Mouse (Mus musculus): ENCODE results near the gene Pxn. TPM values are rescaled to one million over a fixed set of nuclear protein-coding genes. Genes with fewer than 3 reads are reported as not detected.

Gene Pxn
- total RNA-seq, 1 experiment, result 29.4 TPM

DNA sequence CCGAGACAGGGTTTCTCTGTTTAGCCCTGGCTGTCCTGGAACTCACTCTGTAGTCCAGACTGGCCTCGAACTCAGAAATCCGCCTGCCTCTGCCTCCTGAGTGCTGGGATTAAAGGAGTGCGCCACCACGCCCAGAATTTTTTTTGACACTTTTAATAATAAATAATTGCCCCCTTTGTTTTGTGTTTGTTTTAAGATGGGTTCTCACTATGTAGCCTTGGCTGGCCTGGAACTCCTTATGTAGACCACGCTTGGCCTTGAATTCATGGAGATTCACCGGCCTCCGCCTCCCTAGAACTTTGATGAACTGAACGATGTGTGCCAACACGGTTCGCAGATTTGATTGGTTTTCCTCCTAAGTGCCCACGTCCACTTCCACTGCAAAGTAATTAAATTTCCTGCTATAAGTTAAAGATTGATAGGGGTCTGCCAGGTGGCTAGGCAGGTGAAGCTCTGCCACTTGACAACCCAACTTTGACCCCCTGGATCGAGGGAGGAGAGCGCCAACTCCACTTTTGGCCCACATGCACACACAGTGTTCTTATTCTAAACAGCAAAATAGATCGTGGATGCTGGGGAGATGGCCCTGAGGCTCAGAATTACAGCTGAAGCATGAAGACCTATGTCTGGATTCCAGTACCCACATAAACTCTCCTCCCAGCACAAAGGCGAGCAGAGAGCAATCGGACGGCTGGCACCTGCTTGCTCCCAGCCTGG lies 20.8 kb upstream of the Pxn start:
- TF ChIP-seq HCFC1 (IDR thresholded peaks at IDR 0.05; ENCODE audit: borderline replicate concordance, insufficient read depth, low read length), result no peak
- TF ChIP-seq MAFK (IDR thresholded peaks at IDR 0.05; ENCODE audit: insufficient read depth, low read depth, low read length), result no peak
- TF ChIP-seq CHD2 (IDR thresholded peaks at IDR 0.05; ENCODE audit: low read depth, low read length), result no peak
- TF ChIP-seq ZNF384 (IDR thresholded peaks at IDR 0.05; ENCODE audit: low read depth, low read length), result no peak
- no peak for TF ChIP-seq ZC3H11A (IDR thresholded peaks at IDR 0.05; ENCODE audit: borderline replicate concordance, low read depth, low read length)
- in situ Hi-C loops (cut with MboI; ENCODE audit: low sequenced_read_pairs in 2 of 2, unreplicated experiment in 2 of 2), result no loop called here
- no peak overlapping the region for H3K4me3 ChIP-seq (ENCODE audit: insufficient read depth in 1 of 2, low read depth in 1 of 2, low read length in 2 of 2, poor library complexity in 1 of 2, severe bottlenecking in 1 of 2)
- no peak for DNase-seq (ENCODE audit: low read depth, low spot score)
- H3K4me1 ChIP-seq (ENCODE audit: control insufficient read depth in 2 of 2, insufficient read depth in 2 of 2, low read length in 2 of 2, poor library complexity in 1 of 2), result peaks cover 0 to 10% of the 10 kb centered on the region in 2 experiments; a peak in 2 of 4 replicates
- no peak overlapping the region for H3K9ac ChIP-seq (ENCODE audit: insufficient read depth, low read depth, low read length, poor library complexity, severe bottlenecking)
- no peaks in the 10 kb centered on the region for H3K36me3 ChIP-seq (ENCODE audit: control insufficient read depth, insufficient read depth, low read length, poor library complexity, severe bottlenecking)
- H3K27ac ChIP-seq (ENCODE audit: insufficient read depth, low read depth, low read length, poor library complexity, severe bottlenecking), result no peak overlapping the region
- H3K9me3 ChIP-seq (ENCODE audit: control insufficient read depth, insufficient read depth, low read depth, low read length), result no peaks in the 10 kb centered on the region

DNA sequence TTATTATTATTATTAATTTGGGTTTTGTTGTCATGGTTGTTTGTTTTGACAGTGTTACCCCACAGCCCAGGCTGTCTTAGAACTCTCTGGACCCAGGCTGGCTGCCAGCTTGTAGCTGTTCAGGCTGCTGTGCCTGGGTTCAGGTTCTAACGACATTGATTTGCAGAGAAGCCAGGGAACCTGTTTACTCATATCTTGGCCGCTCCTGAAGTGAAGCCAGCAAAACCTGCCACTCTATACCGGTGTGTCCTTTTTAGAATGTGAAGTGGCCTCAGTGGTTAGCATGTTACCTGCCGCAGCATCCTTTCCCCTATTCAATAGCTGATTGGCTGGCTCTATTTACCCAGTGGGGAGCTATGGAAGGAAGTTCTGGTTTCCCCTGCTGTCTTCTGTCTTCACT lies 19.8 kb upstream of the Pxn start:
- Histone ChIP-seq H3K36me3 (ENCODE audit: control insufficient read depth, insufficient read depth, low read length, poor library complexity, severe bottlenecking) (no peaks in the 10 kb centered on the region), H3K9ac (ENCODE audit: insufficient read depth, low read depth, low read length, poor library complexity, severe bottlenecking) (no peak overlapping the region), H3K4me3 (ENCODE audit: insufficient read depth in 1 of 2, low read depth in 1 of 2, low read length in 2 of 2, poor library complexity in 1 of 2, severe bottlenecking in 1 of 2) (no peak overlapping the region), H3K9me3 (ENCODE audit: control insufficient read depth, insufficient read depth, low read depth, low read length) (no peaks in the 10 kb centered on the region), H3K4me1 (ENCODE audit: control insufficient read depth in 2 of 2, insufficient read depth in 2 of 2, low read length in 2 of 2, poor library complexity in 1 of 2) (peaks cover 0 to 10% of the 10 kb centered on the region in 2 experiments; a peak in 2 of 4 replicates), H3K27ac (ENCODE audit: insufficient read depth, low read depth, low read length, poor library complexity, severe bottlenecking) (no peak overlapping the region)
- in situ Hi-C loops (cut with MboI; ENCODE audit: low sequenced_read_pairs in 2 of 2, unreplicated experiment in 2 of 2), result no loop called here
- TF ChIP-seq CHD2 (IDR thresholded peaks at IDR 0.05; ENCODE audit: low read depth, low read length) (no peak), ZNF384 (IDR thresholded peaks at IDR 0.05; ENCODE audit: low read depth, low read length) (no peak), ZC3H11A (IDR thresholded peaks at IDR 0.05; ENCODE audit: borderline replicate concordance, low read depth, low read length) (no peak), MAFK (IDR thresholded peaks at IDR 0.05; ENCODE audit: insufficient read depth, low read depth, low read length) (no peak), HCFC1 (IDR thresholded peaks at IDR 0.05; ENCODE audit: borderline replicate concordance, insufficient read depth, low read length) (no peak)
- DNase-seq (ENCODE audit: low read depth, low spot score), result no peak

DNA sequence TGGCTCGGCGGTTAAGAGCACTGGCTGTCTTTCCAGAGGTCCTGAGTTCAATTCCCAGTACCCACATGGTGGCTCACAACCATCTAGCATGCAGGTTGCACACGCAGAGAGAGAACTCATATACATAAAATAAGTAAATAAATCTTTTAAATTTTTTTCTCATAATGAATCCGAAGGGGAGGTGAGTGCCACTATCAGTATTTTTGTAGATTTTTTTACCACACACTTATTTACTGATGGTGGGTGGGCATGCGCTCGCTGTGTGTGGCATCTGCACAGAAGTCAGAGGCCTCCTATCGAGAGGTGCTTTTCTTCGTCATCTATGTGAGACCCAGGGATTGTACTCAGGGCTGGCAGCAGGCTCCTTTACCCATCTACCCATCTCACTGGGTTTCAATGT lies 19.1 kb upstream of the Pxn start:
- Histone ChIP-seq H3K36me3 (ENCODE audit: control insufficient read depth, insufficient read depth, low read length, poor library complexity, severe bottlenecking) (no peaks in the 10 kb centered on the region), H3K4me1 (ENCODE audit: control insufficient read depth in 2 of 2, insufficient read depth in 2 of 2, low read length in 2 of 2, poor library complexity in 1 of 2) (peaks cover 0 to 12% of the 10 kb centered on the region in 2 experiments; a peak in 2 of 4 replicates), H3K9me3 (ENCODE audit: control insufficient read depth, insufficient read depth, low read depth, low read length) (no peaks in the 10 kb centered on the region), H3K9ac (ENCODE audit: insufficient read depth, low read depth, low read length, poor library complexity, severe bottlenecking) (no peak overlapping the region), H3K27ac (ENCODE audit: insufficient read depth, low read depth, low read length, poor library complexity, severe bottlenecking) (no peak overlapping the region), H3K4me3 (ENCODE audit: insufficient read depth in 1 of 2, low read depth in 1 of 2, low read length in 2 of 2, poor library complexity in 1 of 2, severe bottlenecking in 1 of 2) (no peak overlapping the region)
- in situ Hi-C loops (cut with MboI; ENCODE audit: low sequenced_read_pairs in 2 of 2, unreplicated experiment in 2 of 2), result no loop called here
- TF ChIP-seq HCFC1 (IDR thresholded peaks at IDR 0.05; ENCODE audit: borderline replicate concordance, insufficient read depth, low read length) (no peak), ZC3H11A (IDR thresholded peaks at IDR 0.05; ENCODE audit: borderline replicate concordance, low read depth, low read length) (no peak), ZNF384 (IDR thresholded peaks at IDR 0.05; ENCODE audit: low read depth, low read length) (no peak), CHD2 (IDR thresholded peaks at IDR 0.05; ENCODE audit: low read depth, low read length) (no peak), MAFK (IDR thresholded peaks at IDR 0.05; ENCODE audit: insufficient read depth, low read depth, low read length) (no peak)
- no peak for DNase-seq (ENCODE audit: low read depth, low spot score)

DNA sequence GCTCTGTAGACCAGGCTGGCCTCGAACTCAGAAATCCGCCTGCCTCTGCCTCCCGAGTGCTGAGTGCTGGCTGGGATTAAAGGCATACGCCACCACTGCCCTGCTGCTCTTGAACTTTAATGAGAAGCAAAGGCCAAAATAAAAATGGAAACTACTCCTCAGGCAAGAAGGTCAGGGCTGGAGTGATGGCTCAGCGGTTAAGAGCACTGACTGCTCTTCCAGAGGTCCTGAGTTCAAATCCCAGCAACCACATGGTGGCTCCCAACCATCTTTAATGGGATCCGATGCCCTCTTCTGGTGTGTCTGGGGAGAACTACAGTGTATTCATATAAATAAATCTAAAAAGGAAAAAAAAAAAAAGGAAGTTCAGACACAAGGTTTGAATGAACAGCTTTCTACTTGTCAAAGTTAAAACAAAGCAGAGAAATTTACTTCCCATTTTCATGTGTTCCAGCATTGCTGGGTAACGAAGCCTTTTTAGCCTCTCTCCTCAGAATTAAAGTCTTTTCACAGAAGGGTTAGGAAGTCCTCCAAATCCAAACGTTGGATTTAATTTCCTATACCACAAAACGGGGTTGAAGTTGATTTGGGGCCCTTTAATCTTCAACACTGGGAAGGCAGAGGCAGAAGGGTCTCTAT lies 18.4 kb upstream of the Pxn start:
- TF ChIP-seq HCFC1 (IDR thresholded peaks at IDR 0.05; ENCODE audit: borderline replicate concordance, insufficient read depth, low read length) (no peak), ZC3H11A (IDR thresholded peaks at IDR 0.05; ENCODE audit: borderline replicate concordance, low read depth, low read length) (no peak), CHD2 (IDR thresholded peaks at IDR 0.05; ENCODE audit: low read depth, low read length) (no peak), ZNF384 (IDR thresholded peaks at IDR 0.05; ENCODE audit: low read depth, low read length) (no peak), MAFK (IDR thresholded peaks at IDR 0.05; ENCODE audit: insufficient read depth, low read depth, low read length) (no peak)
- Histone ChIP-seq H3K36me3 (ENCODE audit: control insufficient read depth, insufficient read depth, low read length, poor library complexity, severe bottlenecking) (no peaks in the 10 kb centered on the region), H3K4me3 (ENCODE audit: insufficient read depth in 1 of 2, low read depth in 1 of 2, low read length in 2 of 2, poor library complexity in 1 of 2, severe bottlenecking in 1 of 2) (no peak overlapping the region), H3K4me1 (ENCODE audit: control insufficient read depth in 2 of 2, insufficient read depth in 2 of 2, low read length in 2 of 2, poor library complexity in 1 of 2) (peaks cover 0 to 14% of the 10 kb centered on the region in 2 experiments; a peak in 2 of 4 replicates), H3K9me3 (ENCODE audit: control insufficient read depth, insufficient read depth, low read depth, low read length) (no peaks in the 10 kb centered on the region), H3K9ac (ENCODE audit: insufficient read depth, low read depth, low read length, poor library complexity, severe bottlenecking) (no peak overlapping the region), H3K27ac (ENCODE audit: insufficient read depth, low read depth, low read length, poor library complexity, severe bottlenecking) (no peak overlapping the region)
- in situ Hi-C loops (cut with MboI; ENCODE audit: low sequenced_read_pairs in 2 of 2, unreplicated experiment in 2 of 2), result no loop called here
- no peak for DNase-seq (ENCODE audit: low read depth, low spot score)
